Mouse (Mus musculus) liver, adult 2 months (tissue): ENCODE data around the gene Slc33a1.

Source experiments
- CTCF ChIP-seq: fragments of 200-500 bp; IDR thresholded peaks from 2 replicates; pipeline ENCODE4 v1.5.1; 2011; ENCODE audit warnings: low read depth, low read length, control low read depth
- POLR2A ChIP-seq: fragments of 200-500 bp; IDR thresholded peaks from 2 replicates; pipeline ENCODE4 v1.6.1; 2011; ENCODE audit warnings: low read length, control low read depth; ENCODE audit not compliant: insufficient read depth; ENCODE audit errors: extremely low read depth

- TF ChIP-seq POLR2A (no peak), CTCF (no peak)
These were observed 54.3 kb downstream of the Slc33a1 start for GRCm38 (mm10) chr3:63910301-63910700.
